ENCODE assay signal across 9 mouse cellular contexts in the genomic region with DNA sequence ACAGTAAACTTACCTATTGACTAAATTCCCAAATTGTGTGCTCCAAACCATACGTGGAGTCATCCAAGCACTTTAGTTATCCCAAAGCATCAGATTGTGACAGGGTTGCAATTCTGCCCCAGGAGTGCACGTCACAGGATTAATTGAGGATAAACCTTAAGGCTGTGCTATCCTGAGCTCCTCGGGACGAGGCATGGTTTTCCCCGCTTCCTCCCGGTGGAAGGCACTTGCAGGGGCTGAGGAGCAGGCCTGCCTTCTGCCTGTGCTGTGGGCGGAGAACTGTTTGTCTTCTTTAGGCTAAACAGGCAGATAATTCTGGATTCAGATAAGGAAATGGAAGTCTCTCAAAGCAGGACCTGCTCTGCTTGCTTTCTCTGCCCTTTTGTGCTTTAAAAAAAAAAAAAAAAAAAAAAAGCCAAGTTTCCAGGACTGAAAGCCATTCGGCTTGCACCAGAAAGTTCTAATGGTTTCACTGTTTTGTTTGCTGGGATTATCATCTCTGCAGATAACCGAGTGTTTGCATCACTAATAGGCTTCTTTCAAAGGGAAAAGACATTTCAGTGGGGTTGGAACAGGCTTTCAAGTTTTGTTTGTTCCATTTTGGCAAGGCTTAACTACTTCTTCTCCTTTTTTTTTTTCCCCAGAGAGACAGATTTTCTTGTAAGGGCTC. TPM values are rescaled to one million over a fixed set of nuclear protein-coding genes. Genes with fewer than 3 reads are reported as not detected.
DNase-seq lines count a peak whose midpoint lies in the region; ATAC-seq and TF ChIP-seq lines count a peak whose summit lies in the region.
"Had no signal": no experiment of that assay in that cellular context is flagged by ENCODE, and none has a peak within 500 bp of the region (broad histone marks: within the 10 kb centered on the region; RNA-seq: fewer than 3 reads in every experiment).

No protein-coding gene starts in this region.

- WGBS in heart, embryonic 13.5 days: 18% methylated on average over 9 of the region's 9 CpGs
- 20% methylated on average over 9 of the region's 9 CpGs for WGBS in heart, embryonic 14.5 days
- WGBS in liver, postnatal 0 days (ENCODE audit: insufficient replicate concordance): 36% methylated on average over 9 of the region's 9 CpGs

- intact Hi-C loops in heart, postnatal 10 days (cut with DNase I): loop anchor here (2.0 to 5.0 kb wide), 4 partner anchors 24 to 253 kb away; no protein-coding TSS in a partner anchor

- no peaks in the 10 kb centered on the region for H3K27me3 ChIP-seq in heart, embryonic 13.5 days (replicated peaks)
- no peaks in the 10 kb centered on the region for H3K27me3 ChIP-seq in MEL (ENCODE audit: control insufficient read depth in 1 of 2, insufficient read depth in 2 of 2, low read length in 2 of 2)
- no peaks in the 10 kb centered on the region for H3K27me3 ChIP-seq in heart, embryonic 14.5 days (ENCODE audit: control insufficient read depth, insufficient read depth, low read length)
- no peaks in the 10 kb centered on the region for H3K27me3 ChIP-seq in liver, postnatal 0 days (ENCODE audit: insufficient read depth, low read length)
- H3K27me3 ChIP-seq: Patski had no signal

- peak overlapping the region; percentile 98 for H3K27ac ChIP-seq in heart, embryonic 13.5 days (replicated peaks)
- peak overlapping the region; percentile 62 for H3K27ac ChIP-seq in MEL (ENCODE audit: control insufficient read depth, low read depth, low read length)
- H3K27ac ChIP-seq in heart, embryonic 14.5 days (replicated peaks in 1 of 2; ENCODE audit: control insufficient read depth in 1 of 2, insufficient read depth in 1 of 2, low read depth in 2 of 2, low read length in 2 of 2): peak overlapping the region; percentile 77 to 98
- H3K27ac ChIP-seq in liver, postnatal 0 days (ENCODE audit: low read depth): peak overlapping the region; percentile 96

- peaks cover 52% of the 10 kb centered on the region for H3K4me1 ChIP-seq in heart, embryonic 13.5 days
- peaks cover 8 to 25% of the 10 kb centered on the region in 2 experiments for H3K4me1 ChIP-seq in MEL (ENCODE audit: control insufficient read depth in 1 of 2, insufficient read depth in 2 of 2, low read length in 2 of 2)
- peaks cover 7 to 38% of the 10 kb centered on the region in 2 experiments for H3K4me1 ChIP-seq in heart, embryonic 14.5 days (ENCODE audit: control insufficient read depth in 2 of 2, insufficient read depth in 2 of 2, low read length in 2 of 2)
- H3K4me1 ChIP-seq in liver, postnatal 0 days (ENCODE audit: insufficient read depth): peaks cover 13% of the 10 kb centered on the region

- no peak for TF ChIP-seq CTCF in MEL (IDR thresholded peaks at IDR 0.05 in 2 of 3, conservative IDR thresholded peaks at IDR 0.05 in 1 of 3; ENCODE audit: control insufficient read depth in 1 of 3, insufficient read depth in 1 of 3, low read depth in 2 of 3, low read length in 3 of 3, poor library complexity in 1 of 3, severe bottlenecking in 1 of 3)
- no peak for TF ChIP-seq CTCF in liver, postnatal 0 days (IDR thresholded peaks at IDR 0.05; ENCODE audit: low read depth)

- no peak for TF ChIP-seq RAD21 in MEL (IDR thresholded peaks at IDR 0.05; ENCODE audit: low read depth, low read length)

- peak overlapping the region; percentile 99 for H3K9ac ChIP-seq in heart, embryonic 13.5 days
- H3K9ac ChIP-seq in MEL (ENCODE audit: control insufficient read depth, low read depth, low read length, poor library complexity, severe bottlenecking): no peak overlapping the region; the same call in 1 of the 2 replicates
- H3K9ac ChIP-seq in heart, embryonic 14.5 days (ENCODE audit: low read length): peak overlapping the region; percentile 98; the same call in 1 of the 2 replicates
- no peak overlapping the region for H3K9ac ChIP-seq in liver, postnatal 0 days (replicated peaks)

- no peak for DNase-seq in heart, postnatal 10 days
- peak; percentile 46 for DNase-seq in MEL (ENCODE audit: low read depth, low spot score)
- DNase-seq in liver, postnatal 0 days: no peak
- no peak for DNase-seq in cerebellum, adult 9-10 months
- DNase-seq in thymus, postnatal 4 days: no peak
- DNase-seq in cerebellum, postnatal 4 days (ENCODE audit: low spot score in 2 of 2): no peak

- ATAC-seq in heart, embryonic 13.5 days (ENCODE audit: extremely low read depth, insufficient number of reproducible peaks, low FRiP score, low TSS enrichment): no peak
- ATAC-seq in heart, embryonic 14.5 days (ENCODE audit: insufficient number of reproducible peaks, insufficient read depth, low FRiP score, low read depth): no peak
- ATAC-seq in liver, postnatal 0 days: no peak
- ATAC-seq: Patski had no signal

- peaks cover 6% of the 10 kb centered on the region; the same call in 1 of the 2 replicates for H3K36me3 ChIP-seq in heart, embryonic 13.5 days
- peaks cover 0 to 20% of the 10 kb centered on the region in 2 experiments; a peak in 2 of 4 replicates for H3K36me3 ChIP-seq in MEL (ENCODE audit: control insufficient read depth in 1 of 2, insufficient read depth in 2 of 2, low read length in 2 of 2)
- H3K36me3 ChIP-seq in heart, embryonic 14.5 days (ENCODE audit: control insufficient read depth, insufficient read depth, low read length): no peaks in the 10 kb centered on the region
- no peaks in the 10 kb centered on the region for H3K36me3 ChIP-seq in liver, postnatal 0 days (replicated peaks; ENCODE audit: insufficient read depth, low read length)

- H3K4me3 ChIP-seq in heart, embryonic 13.5 days: peak overlapping the region; percentile 97
- H3K4me3 ChIP-seq in MEL (ENCODE audit: control insufficient read depth in 1 of 2, insufficient read depth in 1 of 2, low read depth in 2 of 2, low read length in 2 of 2): peak overlapping the region; percentile 44 to 85
- H3K4me3 ChIP-seq in heart, embryonic 14.5 days (ENCODE audit: control insufficient read depth in 1 of 2, insufficient read depth in 1 of 2, low read depth in 1 of 2, low read length in 2 of 2): no peak overlapping the region
- no peak overlapping the region; the same call in 1 of the 2 replicates for H3K4me3 ChIP-seq in liver, postnatal 0 days (ENCODE audit: low read depth, low read length)

- 0 out of 4 replicates have a peak, but pooled peaks of 1 of the 2 experiments have one; percentile 15 for TF ChIP-seq EP300 in MEL (IDR thresholded peaks at IDR 0.05; ENCODE audit: low read depth in 1 of 2, low read length in 2 of 2)
- TF ChIP-seq EP300 in liver, postnatal 0 days (IDR thresholded peaks at IDR 0.05; ENCODE audit: low read depth): no peak

- peak overlapping the region; percentile 77 for H3K4me2 ChIP-seq in heart, embryonic 13.5 days
- peak overlapping the region; percentile 80 for H3K4me2 ChIP-seq in heart, embryonic 14.5 days (ENCODE audit: low read length)
- H3K4me2 ChIP-seq in liver, postnatal 0 days (ENCODE audit: low read depth, low read length): peak overlapping the region; percentile 89; the same call in 1 of the 2 replicates

- TF ChIP-seq POLR2A in MEL (IDR thresholded peaks at IDR 0.05; ENCODE audit: control insufficient read depth in 1 of 2, insufficient read depth in 1 of 2, low read depth in 1 of 2, low read length in 2 of 2, poor library complexity in 1 of 2): no peak

- H3K79me2 ChIP-seq in MEL (ENCODE audit: control insufficient read depth, insufficient read depth, low read length, poor library complexity): peaks cover 7% of the 10 kb centered on the region

- no peaks in the 10 kb centered on the region; the same call in 1 of the 2 replicates for H3K9me3 ChIP-seq in heart, embryonic 13.5 days
- no peaks in the 10 kb centered on the region for H3K9me3 ChIP-seq in MEL (replicated peaks; ENCODE audit: insufficient read depth, low read length)
- H3K9me3 ChIP-seq in heart, embryonic 14.5 days (ENCODE audit: control insufficient read depth, low read length): 0 out of 2 replicates have a peak, but pooled peaks cover 4% of the 10 kb centered on the region
- H3K9me3 ChIP-seq in liver, postnatal 0 days (ENCODE audit: low read length): no peaks in the 10 kb centered on the region

TF ChIP-seq in MEL, 35 proteins besides CTCF, POLR2A, EP300 and RAD21:
- 0 out of 2 replicates have a peak, but pooled peaks have one; percentile 18 for TF ChIP-seq MAX (IDR thresholded peaks at IDR 0.05; ENCODE audit: low read length)
- TF ChIP-seq KAT2A (conservative IDR thresholded peaks at IDR 0.05; ENCODE audit: low read depth, low read length): no peak
- TF ChIP-seq GATA1 (IDR thresholded peaks at IDR 0.05; ENCODE audit: low read depth, low read length): 0 out of 2 replicates have a peak, but pooled peaks have one; percentile 6
- TF ChIP-seq ZNF384 (IDR thresholded peaks at IDR 0.05; ENCODE audit: low read depth, low read length): peak; percentile 87
- no peak for TF ChIP-seq USF2 (IDR thresholded peaks at IDR 0.05; ENCODE audit: borderline replicate concordance in 1 of 2, insufficient read depth in 1 of 2, low read depth in 1 of 2, low read length in 2 of 2)
- TF ChIP-seq HCFC1 (IDR thresholded peaks at IDR 0.05; ENCODE audit: low read depth, low read length): no peak
TF ChIP-seq in MEL: peak in this region for 3.

RNA-seq across cellular contexts. Expression of a gene that starts 0.9 kb away (rescaled TPM):
- 15.1 and 17.0 TPM in 2 replicates for polyA plus RNA-seq in heart, embryonic 13.5 days (2015; fragmentation: Nextera tagmentation; extraction: Ambion mirVana)
- 10 to 100 TPM; 43.1 to 46.3 TPM for total RNA-seq in heart, postnatal 10 days (2021)
- total RNA-seq in MEL (2012; rRNA removed): 3.1 and 3.2 TPM in 2 replicates
- polyA plus RNA-seq in MEL (2012; ENCODE audit: insufficient read depth in 1 of 2, insufficient read length in 2 of 2, low read depth in 1 of 2, low replicate concordance in 2 of 2, missing spikeins in 1 of 2): 1 to 10 TPM in 1 of 2 experiments, not detected in 1; 4.1 TPM
- 29.1 and 29.6 TPM in 2 replicates for polyA plus RNA-seq in heart, embryonic 14.5 days (2014; fragmentation: Nextera tagmentation; extraction: Ambion mirVana)
- polyA plus RNA-seq in liver, postnatal 0 days (2015; fragmentation: Nextera tagmentation; extraction: Ambion mirVana): 5.5 and 5.9 TPM in 2 replicates

Comparison
In these comparisons a context has a peak if more than half of its experiments do, and no peak if none do; other contexts are left out.
1. H3K4me3 ChIP-seq: peak in heart, embryonic 13.5 days (single experiment) and MEL (2 of 2); none in heart, embryonic 14.5 days (0 of 2) and liver, postnatal 0 days (single experiment).
2. H3K9ac ChIP-seq: peak in heart, embryonic 13.5 days (single experiment) and heart, embryonic 14.5 days (single experiment); none in MEL (single experiment) and liver, postnatal 0 days (single experiment).
3. Peak in every context shown above with its lines, with median percentiles within 50 percentile points of each other: H3K27ac ChIP-seq and H3K4me2 ChIP-seq.